In the genomic region with DNA sequence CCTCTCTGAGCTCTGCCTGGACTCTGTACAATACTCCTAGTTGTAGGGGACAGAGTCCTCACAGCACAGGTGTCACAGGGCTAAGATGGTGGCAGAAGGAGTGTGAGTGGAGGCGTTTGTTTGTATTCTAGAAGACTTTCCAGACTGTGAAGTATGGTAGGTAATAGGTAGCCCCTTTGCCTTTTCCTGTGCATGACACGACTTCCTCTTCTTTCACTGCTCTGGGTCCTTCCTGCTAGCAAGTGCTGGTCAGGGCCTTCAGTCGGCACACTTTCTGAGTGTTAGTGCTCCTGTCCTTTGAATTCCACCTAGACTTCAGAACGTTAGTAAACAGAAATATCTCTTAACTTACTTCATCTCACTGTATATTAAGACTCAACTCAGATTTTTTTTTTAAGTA, we compare ENCODE assay signal across 23 mouse cellular contexts. TPM values are rescaled to one million over a fixed set of nuclear protein-coding genes. Genes with fewer than 3 reads are reported as not detected.
DNase-seq lines count a peak whose midpoint lies in the region; ATAC-seq lines count a peak whose summit lies in the region.
"Had no signal": no experiment of that assay in that cellular context is flagged by ENCODE, and none has a peak within 500 bp of the region (broad histone marks: within the 10 kb centered on the region; RNA-seq: fewer than 3 reads in every experiment).

No protein-coding gene starts in this region.

- H3K9me3 ChIP-seq in kidney, embryonic 15.5 days (replicated peaks) = no peaks in the 10 kb centered on the region
- H3K9me3 ChIP-seq: embryonic facial prominence, embryonic 10.5 days; embryonic facial prominence, embryonic 12.5 days; forebrain, embryonic 13.5 days; forebrain, embryonic 15.5 days had no signal

- 0 out of 2 replicates have a peak, but pooled peaks cover 2% of the 10 kb centered on the region for H3K36me3 ChIP-seq in splenic B cell, adult 2 months (ENCODE audit: control insufficient read depth, insufficient read depth, low read length, poor library complexity, severe bottlenecking)
- H3K36me3 ChIP-seq in kidney, embryonic 15.5 days = peaks cover 33% of the 10 kb centered on the region
- H3K36me3 ChIP-seq: forebrain, embryonic 15.5 days had no signal

- WGBS in kidney, embryonic 15.5 days = 86% methylated on average over 4 of the region's 4 CpGs

- no peak overlapping the region for H3K4me2 ChIP-seq in kidney, embryonic 15.5 days
- H3K4me2 ChIP-seq: embryonic facial prominence, embryonic 12.5 days; forebrain, embryonic 13.5 days; forebrain, embryonic 15.5 days had no signal

- no peaks in the 10 kb centered on the region for H3K27me3 ChIP-seq in splenic B cell, adult 2 months (ENCODE audit: control insufficient read depth, insufficient read depth, low read length, poor library complexity, severe bottlenecking)
- no peaks in the 10 kb centered on the region for H3K27me3 ChIP-seq in kidney, embryonic 15.5 days
- H3K27me3 ChIP-seq: embryonic facial prominence, embryonic 12.5 days; forebrain, embryonic 13.5 days; forebrain, embryonic 15.5 days; Patski had no signal

- H3K4me3 ChIP-seq in kidney, embryonic 15.5 days (replicated peaks) = no peak overlapping the region
- H3K4me3 ChIP-seq: embryonic facial prominence, embryonic 10.5 days; embryonic facial prominence, embryonic 12.5 days; forebrain, embryonic 13.5 days; forebrain, embryonic 15.5 days had no signal

- no peak overlapping the region for H3K9ac ChIP-seq in kidney, embryonic 15.5 days
- H3K9ac ChIP-seq: embryonic facial prominence, embryonic 12.5 days; forebrain, embryonic 13.5 days; forebrain, embryonic 15.5 days; forebrain, postnatal 0 days had no signal

- H3K27ac ChIP-seq in kidney, embryonic 15.5 days = no peak overlapping the region
- H3K27ac ChIP-seq: embryonic facial prominence, embryonic 10.5 days; embryonic facial prominence, embryonic 12.5 days; forebrain, embryonic 13.5 days; forebrain, embryonic 15.5 days had no signal

- DNase-seq in splenic B cell, adult 2 months (ENCODE audit: low read depth, low spot score) = peak; percentile 11
- no peak for DNase-seq in spleen, postnatal 4 days (ENCODE audit: low spot score in 2 of 2)
- DNase-seq in ovary, postnatal 36 days (ENCODE audit: low spot score) = no peak
- DNase-seq: adrenal gland, adult 2 months; adrenal gland, postnatal 10 days; adrenal gland, postnatal 25 days; B cell, adult 2 months; cerebellum, adult 11 months; cerebellum, adult 18-20 months; cerebellum, adult 8-10 months; cerebellum, adult 9-11 months; cerebellum, postnatal 14 days; cerebellum, postnatal 36 days; forebrain, postnatal 0 days had no signal

- H3K4me1 ChIP-seq in kidney, embryonic 15.5 days = no peaks in the 10 kb centered on the region
- H3K4me1 ChIP-seq: embryonic facial prominence, embryonic 10.5 days; embryonic facial prominence, embryonic 12.5 days; forebrain, embryonic 13.5 days; forebrain, embryonic 15.5 days had no signal

- peak; percentile 39 for ATAC-seq in CD4-positive, CD25-positive, alpha-beta regulatory T cell, adult 4 months
- peak; percentile 63 for ATAC-seq in granulocyte monocyte progenitor cell, adult 5-6 weeks (replicated peaks; ENCODE audit: poor library complexity, severe bottlenecking)
- ATAC-seq in megakaryocyte, adult 5-6 weeks (ENCODE audit: poor library complexity, severe bottlenecking) = peak; percentile 69
- ATAC-seq in kidney, embryonic 15.5 days (replicated peaks; ENCODE audit: low FRiP score) = no peak
- ATAC-seq: forebrain, embryonic 13.5 days; forebrain, embryonic 15.5 days; forebrain, postnatal 0 days; Patski had no signal

RNA-seq across cellular contexts. Expression of a gene that starts 29.4 kb away (rescaled TPM):
- polyA plus RNA-seq in CD4-positive, CD25-positive, alpha-beta regulatory T cell, adult 4 months (2017; shearing (Covaris generic)) = 10 to 100 TPM in 1 of 2 experiments, 1 to 10 TPM in 1; 6.8 to 10.5 TPM
- total RNA-seq in granulocyte monocyte progenitor cell, adult 5-6 weeks (2014; fragmentation: Nextera tagmentation) = 43.2 and 44.7 TPM in 2 replicates
- total RNA-seq in granulocyte monocyte progenitor cell, adult 5-6 weeks (2017) = 36.9 and 42.2 TPM in 2 replicates
- total RNA-seq in megakaryocyte, adult 5-6 weeks (2015) = 32.2 and 36.0 TPM in 2 replicates
- total RNA-seq in megakaryocyte, adult 5-6 weeks (2017) = 32.2 and 35.8 TPM in 2 replicates
- polyA plus RNA-seq in kidney, embryonic 15.5 days (2015; fragmentation: Nextera tagmentation; extraction: Ambion mirVana) = 25.4 and 25.6 TPM in 2 replicates
